Mouse (Mus musculus): Measurements from ENCODE around the gene Slc35f1. TPM values are rescaled to one million over a fixed set of nuclear protein-coding genes. Genes with fewer than 3 reads are reported as not detected.

Slc35f1 gene
- polyA plus RNA-seq, 1 experiment: 2.9 TPM

DNA sequence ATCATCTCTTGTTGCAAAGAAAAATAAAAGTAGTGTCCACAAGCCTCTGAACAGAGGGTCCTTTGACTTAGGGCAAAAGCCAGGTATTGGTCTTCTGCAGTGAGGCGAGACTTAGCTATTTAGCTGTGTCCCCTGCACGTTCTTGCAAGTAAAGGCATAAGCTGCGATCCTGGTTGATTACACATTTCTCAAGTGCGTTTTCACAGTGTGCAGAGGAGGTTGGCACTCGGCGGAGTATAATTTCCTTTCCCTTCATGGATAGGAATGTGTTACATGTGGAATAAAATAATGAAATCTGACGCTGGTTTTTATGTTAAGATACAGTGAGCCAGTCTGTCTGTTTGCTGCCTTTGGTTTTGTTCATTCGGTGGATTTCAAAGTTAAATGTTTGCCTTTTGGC is 232.8 kb downstream of the Slc35f1 start:
- DNase-seq: no peak
- Histone ChIP-seq H3K4me1 (ENCODE audit: control insufficient read depth, insufficient read depth, low read length) (no peaks in the 10 kb centered on the region), H3K36me3 (ENCODE audit: control insufficient read depth, insufficient read depth, low read length) (no peaks in the 10 kb centered on the region), H3K4me3 (ENCODE audit: insufficient read depth, low read depth, low read length) (no peak overlapping the region), H3K27ac (ENCODE audit: insufficient read depth, low read depth, low read length) (no peak overlapping the region), H3K27me3 (replicated peaks; ENCODE audit: control insufficient read depth, insufficient read depth, low read length) (no peaks in the 10 kb centered on the region)
- WGBS: 41% methylated on average over 8 of the region's 8 CpGs
- TF ChIP-seq POLR2A (IDR thresholded peaks at IDR 0.05; ENCODE audit: low read depth, low read length): no peak
- no peak for TF ChIP-seq CTCF (conservative IDR thresholded peaks at IDR 0.05; ENCODE audit: insufficient read depth, insufficient read length, low read depth, low read length)

DNA sequence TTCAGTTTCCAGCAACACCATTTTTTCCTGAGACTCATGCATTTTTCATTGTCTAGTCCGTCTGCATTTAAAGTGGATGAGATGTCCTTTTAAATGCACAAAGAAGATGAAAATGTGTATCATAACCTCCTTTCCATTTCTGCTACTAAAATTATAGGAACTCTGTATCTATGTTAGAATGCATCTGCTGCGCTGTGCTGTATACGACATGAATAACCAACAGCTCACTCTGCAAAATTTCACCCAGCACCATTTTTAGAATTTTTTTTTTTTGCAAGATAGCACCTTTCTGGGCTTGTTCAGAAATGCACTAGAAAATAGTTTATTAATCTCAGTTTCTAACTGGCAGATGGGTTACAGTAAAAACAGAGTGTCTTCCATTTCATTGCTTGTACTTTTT is 236.0 kb downstream of the Slc35f1 start:
- no peaks in the 10 kb centered on the region for H3K4me1 ChIP-seq (ENCODE audit: control insufficient read depth, insufficient read depth, low read length)
- no peak overlapping the region for H3K4me3 ChIP-seq (ENCODE audit: insufficient read depth, low read depth, low read length)
- 87% methylated on average over 3 of the region's 3 CpGs for WGBS
- no peak overlapping the region for H3K27ac ChIP-seq (ENCODE audit: insufficient read depth, low read depth, low read length)
- TF ChIP-seq POLR2A (IDR thresholded peaks at IDR 0.05; ENCODE audit: low read depth, low read length) (no peak), CTCF (conservative IDR thresholded peaks at IDR 0.05; ENCODE audit: insufficient read depth, insufficient read length, low read depth, low read length) (no peak)
- H3K36me3 ChIP-seq (ENCODE audit: control insufficient read depth, insufficient read depth, low read length): no peaks in the 10 kb centered on the region
- no peak for DNase-seq
- no peaks in the 10 kb centered on the region for H3K27me3 ChIP-seq (replicated peaks; ENCODE audit: control insufficient read depth, insufficient read depth, low read length)

DNA sequence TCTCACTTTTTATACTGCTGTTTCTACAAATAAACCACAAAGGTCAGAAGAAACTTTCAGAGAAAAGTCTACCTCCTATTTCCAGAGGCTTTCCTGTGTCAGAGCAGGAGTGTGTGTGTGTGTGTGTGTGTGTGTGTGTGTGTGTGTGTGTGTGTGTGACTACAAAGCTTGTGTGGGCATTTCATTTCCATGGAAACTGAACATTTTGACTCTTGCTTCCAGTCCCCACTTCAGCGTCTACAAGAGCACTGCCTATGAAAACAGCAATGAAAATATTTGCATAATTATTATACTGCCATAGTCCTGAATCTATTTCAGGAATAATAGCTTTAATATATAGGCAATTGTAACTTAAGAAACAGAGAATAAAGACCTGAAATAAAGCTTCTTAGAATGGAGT is 241.8 kb downstream of the Slc35f1 start:
- WGBS: 57% methylated on average over 1 of the region's 1 CpGs
- H3K36me3 ChIP-seq (ENCODE audit: control insufficient read depth, insufficient read depth, low read length): no peaks in the 10 kb centered on the region
- no peak for DNase-seq
- no peaks in the 10 kb centered on the region for H3K4me1 ChIP-seq (ENCODE audit: control insufficient read depth, insufficient read depth, low read length)
- no peak overlapping the region for H3K27ac ChIP-seq (ENCODE audit: insufficient read depth, low read depth, low read length)
- no peak overlapping the region for H3K4me3 ChIP-seq (ENCODE audit: insufficient read depth, low read depth, low read length)
- no peaks in the 10 kb centered on the region for H3K27me3 ChIP-seq (replicated peaks; ENCODE audit: control insufficient read depth, insufficient read depth, low read length)
- TF ChIP-seq CTCF (conservative IDR thresholded peaks at IDR 0.05; ENCODE audit: insufficient read depth, insufficient read length, low read depth, low read length) (no peak), POLR2A (IDR thresholded peaks at IDR 0.05; ENCODE audit: low read depth, low read length) (no peak)

DNA sequence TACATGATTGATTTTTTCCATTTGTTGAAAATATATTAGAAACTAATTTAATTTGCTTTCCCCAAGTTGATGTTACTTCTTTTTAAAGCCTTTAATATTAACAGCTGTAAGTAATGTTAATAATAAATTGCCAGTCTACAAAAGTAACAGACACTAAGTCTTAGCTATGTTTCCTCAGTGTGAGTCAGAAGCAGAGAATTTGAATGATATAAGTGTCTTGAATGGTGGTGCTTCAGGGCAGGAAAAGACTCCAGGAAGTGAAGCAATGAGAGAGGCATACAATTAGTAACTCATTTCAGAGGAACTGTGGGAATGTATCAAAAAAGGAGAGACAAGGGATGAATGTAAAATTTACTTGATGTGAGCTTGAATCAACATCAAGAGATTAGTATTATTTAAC is 244.3 kb downstream of the Slc35f1 start:
- TF ChIP-seq POLR2A (IDR thresholded peaks at IDR 0.05; ENCODE audit: low read depth, low read length) (no peak), CTCF (conservative IDR thresholded peaks at IDR 0.05; ENCODE audit: insufficient read depth, insufficient read length, low read depth, low read length) (no peak)

DNA sequence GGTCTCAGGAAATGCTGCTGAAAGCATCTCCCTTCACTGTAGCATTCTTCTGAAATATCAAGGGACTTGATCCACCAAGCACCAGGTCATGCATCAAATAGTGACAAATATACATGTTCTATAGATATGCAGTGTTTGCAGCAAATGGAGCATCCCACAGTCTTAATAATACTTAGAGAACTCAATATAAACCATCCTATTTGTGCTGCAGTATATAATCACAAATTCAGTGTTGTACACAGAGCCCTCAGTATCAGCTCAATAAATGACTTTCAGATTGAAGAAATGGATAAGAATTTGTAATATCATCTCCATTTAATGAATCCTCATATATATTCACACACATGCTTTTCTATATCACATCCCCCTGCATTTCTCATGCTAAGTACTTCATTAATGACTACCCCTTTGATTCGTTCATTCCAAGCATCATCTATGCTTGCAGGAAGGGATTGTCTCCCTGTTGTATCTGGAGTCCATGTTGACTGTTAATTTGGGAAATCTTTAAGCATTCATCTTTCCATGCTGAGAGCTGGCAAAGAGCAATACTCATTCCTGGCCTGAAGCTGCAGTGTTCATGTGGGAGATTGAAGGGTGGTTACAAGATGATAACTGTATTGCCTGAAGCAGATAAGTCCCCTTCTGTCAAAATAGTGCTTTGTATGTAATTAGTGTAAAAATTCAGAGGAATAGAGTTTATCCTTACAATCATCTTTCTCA is 249.9 kb downstream of the Slc35f1 start:
- Histone ChIP-seq H3K36me3 (ENCODE audit: control insufficient read depth, insufficient read depth, low read length) (no peaks in the 10 kb centered on the region), H3K27me3 (replicated peaks; ENCODE audit: control insufficient read depth, insufficient read depth, low read length) (no peaks in the 10 kb centered on the region), H3K27ac (ENCODE audit: insufficient read depth, low read depth, low read length) (no peak overlapping the region), H3K4me1 (ENCODE audit: control insufficient read depth, insufficient read depth, low read length) (no peaks in the 10 kb centered on the region), H3K4me3 (ENCODE audit: insufficient read depth, low read depth, low read length) (no peak overlapping the region)
- WGBS: 73% methylated on average over 1 of the region's 1 CpGs
- TF ChIP-seq CTCF (conservative IDR thresholded peaks at IDR 0.05; ENCODE audit: insufficient read depth, insufficient read length, low read depth, low read length) (no peak), POLR2A (IDR thresholded peaks at IDR 0.05; ENCODE audit: low read depth, low read length) (no peak)
- no peak for DNase-seq

More for the DNA sequence above, 244.3 kb downstream of the Slc35f1 start:
- Histone ChIP-seq H3K4me3 (ENCODE audit: insufficient read depth, low read depth, low read length) (no peak overlapping the region), H3K36me3 (ENCODE audit: control insufficient read depth, insufficient read depth, low read length) (no peaks in the 10 kb centered on the region), H3K27ac (ENCODE audit: insufficient read depth, low read depth, low read length) (no peak overlapping the region), H3K4me1 (ENCODE audit: control insufficient read depth, insufficient read depth, low read length) (no peaks in the 10 kb centered on the region), H3K27me3 (replicated peaks; ENCODE audit: control insufficient read depth, insufficient read depth, low read length) (no peaks in the 10 kb centered on the region)
- DNase-seq: no peak

- DNase-seq: no peak
- Histone ChIP-seq H3K4me1 (ENCODE audit: control insufficient read depth, insufficient read depth, low read length) (no peaks in the 10 kb centered on the region), H3K36me3 (ENCODE audit: control insufficient read depth, insufficient read depth, low read length) (no peaks in the 10 kb centered on the region), H3K27ac (ENCODE audit: insufficient read depth, low read depth, low read length) (no peak overlapping the region), H3K27me3 (replicated peaks; ENCODE audit: control insufficient read depth, insufficient read depth, low read length) (no peaks in the 10 kb centered on the region), H3K4me3 (ENCODE audit: insufficient read depth, low read depth, low read length) (no peak overlapping the region)
- 78% methylated on average over 5 of the region's 5 CpGs for WGBS
- TF ChIP-seq CTCF (conservative IDR thresholded peaks at IDR 0.05; ENCODE audit: insufficient read depth, insufficient read length, low read depth, low read length) (no peak), POLR2A (IDR thresholded peaks at IDR 0.05; ENCODE audit: low read depth, low read length) (no peak)
Measured at GRCm38 (mm10) chr10:52940831-52941216, 250.5 kb downstream of the Slc35f1 start.

DNA sequence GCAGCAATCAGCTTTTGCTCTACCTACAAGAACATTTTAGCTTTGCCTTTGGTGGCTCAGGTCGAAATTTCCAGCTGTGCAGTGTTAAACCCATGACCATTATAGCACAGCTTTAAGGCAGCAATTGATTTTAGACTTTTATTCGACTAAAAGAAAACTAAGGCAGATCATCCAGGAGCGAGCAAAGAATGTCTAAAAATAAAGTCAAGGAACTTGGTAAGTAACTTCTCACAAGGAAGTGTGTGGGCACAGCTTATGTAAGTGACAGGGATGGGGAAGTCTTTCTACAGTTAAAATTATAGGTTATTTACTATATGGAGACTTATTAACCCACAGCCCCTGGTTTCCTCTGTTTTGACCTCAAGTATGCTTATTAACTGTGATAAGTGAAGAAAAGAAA is 262.2 kb downstream of the Slc35f1 start:
- H3K4me1 ChIP-seq (ENCODE audit: control insufficient read depth, insufficient read depth, low read length): no peaks in the 10 kb centered on the region
- 71% methylated on average over 3 of the region's 3 CpGs for WGBS
- no peak overlapping the region for H3K4me3 ChIP-seq (ENCODE audit: insufficient read depth, low read depth, low read length)
- no peaks in the 10 kb centered on the region for H3K36me3 ChIP-seq (ENCODE audit: control insufficient read depth, insufficient read depth, low read length)
- no peaks in the 10 kb centered on the region for H3K27me3 ChIP-seq (replicated peaks; ENCODE audit: control insufficient read depth, insufficient read depth, low read length)
- no peak for DNase-seq
- no peak overlapping the region for H3K27ac ChIP-seq (ENCODE audit: insufficient read depth, low read depth, low read length)
- no peak for TF ChIP-seq CTCF (conservative IDR thresholded peaks at IDR 0.05; ENCODE audit: insufficient read depth, insufficient read length, low read depth, low read length)
- TF ChIP-seq POLR2A (IDR thresholded peaks at IDR 0.05; ENCODE audit: low read depth, low read length): no peak
